Mouse (Mus musculus): ENCODE measurements around the gene Spaca7. TPM values are rescaled to one million over a fixed set of nuclear protein-coding genes. Genes with fewer than 3 reads are reported as not detected.

Gene Spaca7
- not detected in 2 replicates for polyA plus RNA-seq (2016; fragmentation: Nextera tagmentation; extraction: Ambion mirVana)

DNA sequence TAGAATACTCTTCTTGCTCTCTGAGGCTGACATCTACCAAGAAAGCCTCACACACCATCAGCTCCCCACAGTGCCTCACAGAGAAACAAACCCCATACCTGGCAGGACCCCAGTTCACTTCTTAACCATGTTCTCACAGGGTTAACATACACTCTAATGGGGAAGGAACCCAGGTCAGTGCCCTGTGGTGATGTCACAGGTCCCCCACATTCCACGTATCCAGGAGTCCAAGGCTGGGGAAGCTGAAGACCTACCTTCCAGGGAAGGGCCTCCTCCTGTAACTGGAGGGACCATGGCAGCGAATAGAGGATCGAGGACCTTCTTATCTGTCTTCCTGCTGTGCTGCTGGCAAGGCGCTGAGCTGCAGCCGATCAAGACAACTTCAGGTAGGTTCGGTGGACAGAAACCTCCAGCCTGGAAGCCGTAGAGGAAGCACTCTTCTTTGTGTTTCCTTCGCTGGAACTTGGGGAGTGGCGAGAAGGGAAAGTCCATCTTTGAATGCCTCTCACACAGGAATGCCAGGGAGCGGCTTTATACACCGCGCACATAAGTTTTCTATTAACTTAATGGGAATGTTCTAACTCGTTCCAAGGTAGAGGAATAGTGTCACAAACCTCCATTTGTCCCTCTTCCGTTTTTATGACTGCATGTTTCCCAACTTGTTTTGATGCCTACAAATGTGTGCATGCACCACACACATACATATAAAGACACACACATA lies at the start of gene Spaca7:
Gene Spaca7 (plus strand): TSS at position 216 of the 721 bp plus-strand sequence.
- Histone ChIP-seq H3K4me3 (no peak within 1 kb of the TSS), H3K36me3 (no peaks in the 10 kb centered on the region), H3K4me2 (replicated peaks) (no peak within 1 kb of the TSS), H3K9ac (no peak within 1 kb of the TSS), H3K9me3 (replicated peaks) (no peaks in the 10 kb centered on the region), H3K27me3 (peaks cover 4% of the 10 kb centered on the region; the same call in 1 of the 2 replicates), H3K27ac (no peak within 1 kb of the TSS), H3K4me1 (no peaks in the 10 kb centered on the region)
- ATAC-seq (ENCODE audit: low FRiP score) = no peak
- 73% methylated on average over 14 of the region's 14 CpGs for WGBS

DNA sequence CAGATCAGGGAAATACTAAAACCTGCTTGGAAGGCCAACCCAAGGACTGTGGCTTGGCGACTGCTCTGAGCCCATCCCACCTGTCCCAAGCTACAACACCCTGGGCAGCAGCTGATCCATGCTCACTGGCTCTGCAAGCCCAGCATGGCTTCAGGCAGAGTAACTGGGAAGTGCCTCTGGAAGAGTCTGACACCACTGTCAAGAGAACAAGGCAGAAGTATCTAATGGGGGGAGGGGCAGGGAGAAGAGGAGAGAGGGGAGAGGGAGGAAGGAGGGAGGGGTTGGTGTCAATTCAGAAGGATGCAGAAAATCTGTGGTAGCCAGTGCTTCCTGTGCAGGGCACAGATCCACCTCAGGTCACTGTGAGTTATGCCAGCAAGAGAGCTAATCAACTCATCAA lies 48.5 kb upstream of the Spaca7 start:
- peaks cover 3% of the 10 kb centered on the region; the same call in 1 of the 2 replicates for H3K9me3 ChIP-seq (replicated peaks)
- WGBS = 35% methylated on average over 1 of the region's 1 CpGs
- H3K27ac ChIP-seq = no peak overlapping the region
- no peak overlapping the region for H3K4me3 ChIP-seq
- no peaks in the 10 kb centered on the region for H3K36me3 ChIP-seq
- H3K27me3 ChIP-seq = peaks cover 16% of the 10 kb centered on the region; the same call in 1 of the 2 replicates
- 0 out of 2 replicates have a peak, but pooled peaks cover 4% of the 10 kb centered on the region for H3K4me1 ChIP-seq
- ATAC-seq (ENCODE audit: low FRiP score) = no peak
- H3K4me2 ChIP-seq (replicated peaks) = no peak overlapping the region
- H3K9ac ChIP-seq = no peak overlapping the region

DNA sequence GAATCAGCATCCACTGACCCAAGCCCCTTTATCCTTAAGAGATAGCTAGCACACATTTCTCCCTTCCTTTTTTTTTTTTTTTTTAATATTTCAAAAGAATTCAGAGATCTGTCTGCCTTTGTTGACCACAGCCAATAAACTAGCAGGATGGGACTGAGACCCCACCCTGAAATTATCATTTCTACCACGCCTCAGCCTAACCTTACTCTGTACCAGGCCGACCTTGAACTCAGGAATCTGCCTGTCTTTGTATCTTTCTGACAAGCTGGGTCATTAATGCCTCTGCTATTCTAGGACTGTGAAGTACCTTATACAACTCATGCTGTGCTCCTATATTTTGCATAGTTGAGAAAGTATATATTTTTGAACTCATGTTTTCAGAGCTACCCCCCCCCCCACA lies 44.2 kb upstream of the Spaca7 start:
- Histone ChIP-seq H3K9ac (no peak overlapping the region), H3K9me3 (replicated peaks) (no peaks in the 10 kb centered on the region), H3K4me1 (no peaks in the 10 kb centered on the region), H3K27ac (no peak overlapping the region), H3K36me3 (no peaks in the 10 kb centered on the region), H3K27me3 (peaks cover 11% of the 10 kb centered on the region; the same call in 1 of the 2 replicates), H3K4me3 (no peak overlapping the region), H3K4me2 (replicated peaks) (no peak overlapping the region)
- no peak for ATAC-seq (ENCODE audit: low FRiP score)
- 76% methylated on average over 2 of the region's 2 CpGs for WGBS

DNA sequence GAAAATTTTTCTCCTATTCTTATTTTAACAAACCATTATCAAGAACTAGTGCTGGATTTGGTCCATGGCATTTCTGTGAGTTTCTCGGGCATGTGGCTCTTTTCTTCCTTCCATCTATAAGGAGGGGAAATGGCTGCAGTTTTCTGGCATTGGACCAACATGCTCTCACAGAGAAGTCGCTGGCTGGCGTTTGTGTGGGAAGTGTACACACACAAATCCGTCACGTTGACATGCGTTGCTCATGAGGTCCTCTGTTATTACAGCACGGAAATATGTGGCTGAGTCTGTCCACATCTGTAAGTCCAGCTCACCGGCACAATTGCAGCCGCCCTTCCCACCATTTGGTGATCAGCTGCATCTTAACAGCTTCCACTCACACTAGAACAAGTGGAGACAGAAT lies 37.2 kb upstream of the Spaca7 start:
- no peak overlapping the region for H3K27ac ChIP-seq
- no peaks in the 10 kb centered on the region for H3K9me3 ChIP-seq (replicated peaks)
- H3K27me3 ChIP-seq = peaks cover 4% of the 10 kb centered on the region; the same call in 1 of the 2 replicates
- H3K9ac ChIP-seq = no peak overlapping the region
- H3K36me3 ChIP-seq = no peaks in the 10 kb centered on the region
- no peak overlapping the region for H3K4me2 ChIP-seq (replicated peaks)
- no peak for ATAC-seq (ENCODE audit: low FRiP score)
- H3K4me1 ChIP-seq = no peaks in the 10 kb centered on the region
- no peak overlapping the region for H3K4me3 ChIP-seq
- WGBS = 77% methylated on average over 9 of the region's 9 CpGs

DNA sequence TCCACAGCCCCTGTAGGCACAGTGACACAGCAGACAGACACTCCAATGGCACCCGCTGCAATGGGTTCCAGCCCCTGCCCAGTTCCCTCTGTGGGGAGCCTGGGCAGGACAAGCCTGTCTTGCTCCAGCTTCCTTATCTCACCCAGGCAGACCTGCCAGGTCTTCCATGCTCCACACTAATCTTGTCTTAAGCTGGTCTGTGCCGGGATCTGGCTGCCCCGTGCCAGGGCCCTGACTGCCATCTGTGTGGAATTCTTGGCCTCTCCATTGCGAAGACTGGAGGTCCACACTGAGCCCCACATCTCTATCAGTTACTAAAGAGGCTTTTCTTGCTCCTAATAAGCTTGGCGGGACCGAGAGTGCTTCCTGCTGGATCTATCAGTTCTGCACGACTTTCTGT lies 36.5 kb upstream of the Spaca7 start:
- Histone ChIP-seq H3K4me1 (no peaks in the 10 kb centered on the region), H3K27me3 (peaks cover 4% of the 10 kb centered on the region; the same call in 1 of the 2 replicates), H3K4me3 (no peak overlapping the region), H3K9ac (no peak overlapping the region), H3K36me3 (no peaks in the 10 kb centered on the region), H3K9me3 (replicated peaks) (no peaks in the 10 kb centered on the region), H3K27ac (no peak overlapping the region), H3K4me2 (replicated peaks) (no peak overlapping the region)
- WGBS = 87% methylated on average over 7 of the region's 7 CpGs
- no peak for ATAC-seq (ENCODE audit: low FRiP score)

DNA sequence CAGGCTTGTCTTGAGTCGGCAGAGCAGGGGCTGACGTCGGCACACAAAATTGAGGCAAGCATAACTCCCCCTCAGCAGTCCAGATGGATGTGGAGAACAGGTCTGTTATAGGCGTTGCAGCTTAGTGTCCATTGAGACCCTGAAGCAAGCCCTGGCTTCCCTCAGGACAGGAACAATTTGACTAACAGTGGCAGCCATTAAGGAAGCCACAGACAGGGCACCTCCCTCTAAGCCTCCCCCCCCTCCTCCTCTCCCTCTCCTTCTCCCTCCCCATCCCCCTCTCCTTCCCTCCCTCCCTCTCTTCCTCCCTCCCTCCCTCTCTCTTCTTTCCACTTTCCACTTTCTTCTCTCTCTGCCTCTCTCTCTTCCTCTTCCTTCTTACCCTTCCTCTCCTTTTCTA lies 27.6 kb upstream of the Spaca7 start:
- H3K27ac ChIP-seq = no peak overlapping the region
- no peak overlapping the region for H3K4me3 ChIP-seq
- peaks cover 18% of the 10 kb centered on the region for H3K27me3 ChIP-seq
- H3K4me1 ChIP-seq = peaks cover 10% of the 10 kb centered on the region
- H3K4me2 ChIP-seq (replicated peaks) = no peak overlapping the region
- WGBS = 55% methylated on average over 4 of the region's 4 CpGs
- no peaks in the 10 kb centered on the region for H3K36me3 ChIP-seq
- no peaks in the 10 kb centered on the region for H3K9me3 ChIP-seq (replicated peaks)
- no peak overlapping the region for H3K9ac ChIP-seq
- ATAC-seq (ENCODE audit: low FRiP score) = no peak

DNA sequence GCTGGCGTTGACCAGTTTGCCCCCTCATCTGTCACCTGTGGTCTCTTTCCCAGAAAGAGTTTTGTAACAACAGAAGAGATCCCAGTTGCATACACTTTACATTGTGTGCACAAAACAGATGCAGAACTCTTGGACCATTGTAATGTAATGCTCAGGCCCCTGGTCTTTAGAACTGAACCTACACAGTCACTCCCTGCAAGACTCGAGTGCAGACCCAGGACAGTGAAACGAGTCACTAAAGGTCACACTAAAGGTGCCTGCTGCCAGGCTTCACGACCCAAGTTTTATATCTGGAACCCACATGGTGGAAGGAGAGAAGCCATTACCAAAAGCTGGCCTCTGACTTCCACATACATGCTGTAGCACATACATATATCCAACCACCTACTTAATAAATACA lies 27.2 kb upstream of the Spaca7 start:
- peaks cover 10% of the 10 kb centered on the region for H3K4me1 ChIP-seq
- no peaks in the 10 kb centered on the region for H3K9me3 ChIP-seq (replicated peaks)
- H3K27ac ChIP-seq = no peak overlapping the region
- H3K4me2 ChIP-seq (replicated peaks) = no peak overlapping the region
- peaks cover 18% of the 10 kb centered on the region for H3K27me3 ChIP-seq
- no peak overlapping the region for H3K4me3 ChIP-seq
- H3K36me3 ChIP-seq = no peaks in the 10 kb centered on the region
- ATAC-seq (ENCODE audit: low FRiP score) = no peak
- H3K9ac ChIP-seq = no peak overlapping the region
- WGBS = 75% methylated on average over 4 of the region's 4 CpGs

DNA sequence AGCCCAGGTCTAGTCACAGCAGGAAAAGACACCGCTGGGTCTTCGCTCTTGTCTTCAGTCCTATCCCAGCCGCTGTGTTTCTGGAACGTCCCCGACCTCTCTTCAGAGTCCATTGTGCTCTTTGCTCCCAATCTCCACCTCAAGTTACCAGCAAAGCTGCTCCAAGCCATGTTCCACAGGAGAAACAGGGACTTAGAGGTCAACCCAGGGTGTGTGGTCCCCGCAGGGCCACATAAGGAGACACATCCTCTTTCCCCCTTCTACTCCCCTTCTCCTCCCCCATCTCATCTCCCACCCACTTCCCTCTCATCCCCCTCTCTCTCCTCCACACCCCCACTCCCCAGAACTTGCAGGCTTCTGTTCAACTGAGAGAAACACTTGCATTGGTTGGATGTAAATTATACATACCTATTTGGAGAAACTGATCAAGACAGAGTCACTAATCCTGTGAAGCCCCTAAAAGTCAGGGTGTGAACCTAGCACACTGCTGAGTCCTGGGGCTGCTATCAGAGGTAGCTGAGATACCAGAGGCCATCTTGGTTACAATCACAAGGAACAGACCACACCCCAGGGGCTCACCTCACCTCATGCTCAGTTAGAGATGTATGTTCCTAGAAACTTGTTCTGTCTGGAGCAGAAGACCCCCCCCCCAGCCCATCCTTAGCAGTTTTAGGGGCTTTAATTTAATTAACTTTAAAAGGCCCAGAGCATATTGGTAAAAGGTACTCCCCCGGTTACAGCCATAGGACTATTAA lies 25.2 kb upstream of the Spaca7 start:
- Histone ChIP-seq H3K4me1 (peaks cover 10% of the 10 kb centered on the region), H3K27me3 (peaks cover 17% of the 10 kb centered on the region), H3K4me2 (replicated peaks) (no peak overlapping the region), H3K9ac (no peak overlapping the region), H3K4me3 (no peak overlapping the region), H3K27ac (no peak overlapping the region), H3K36me3 (no peaks in the 10 kb centered on the region), H3K9me3 (replicated peaks) (no peaks in the 10 kb centered on the region)
- peak; percentile 22 for ATAC-seq (ENCODE audit: low FRiP score)
- WGBS = 68% methylated on average over 7 of the region's 7 CpGs

DNA sequence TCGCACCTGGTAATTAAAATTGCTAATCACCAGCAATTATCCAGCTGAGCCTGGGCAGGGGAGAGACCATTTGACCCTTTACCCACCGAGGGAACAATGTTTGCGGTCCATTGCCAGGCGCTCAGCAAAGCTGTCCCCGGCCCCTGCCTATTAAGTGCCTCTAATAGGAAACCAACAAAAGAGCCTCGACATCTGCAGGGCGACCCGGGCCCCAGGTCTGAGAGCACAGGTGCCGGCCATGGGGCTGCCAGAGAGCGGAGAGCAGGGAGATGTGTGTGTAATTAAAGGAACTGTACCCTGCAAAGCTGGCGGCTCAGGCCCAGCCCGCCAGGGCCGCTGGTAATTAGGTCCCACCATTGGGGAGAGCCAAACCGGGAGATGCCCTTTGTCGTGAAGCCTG lies 24.6 kb upstream of the Spaca7 start:
- H3K27me3 ChIP-seq = peaks cover 23% of the 10 kb centered on the region
- 5% methylated on average over 15 of the region's 15 CpGs for WGBS
- H3K9me3 ChIP-seq (replicated peaks) = no peaks in the 10 kb centered on the region
- peaks cover 10% of the 10 kb centered on the region for H3K4me1 ChIP-seq
- no peak overlapping the region for H3K4me3 ChIP-seq
- H3K36me3 ChIP-seq = no peaks in the 10 kb centered on the region
- ATAC-seq (ENCODE audit: low FRiP score) = peak; percentile 79
- no peak overlapping the region for H3K4me2 ChIP-seq (replicated peaks)
- no peak overlapping the region for H3K27ac ChIP-seq
- no peak overlapping the region for H3K9ac ChIP-seq

DNA sequence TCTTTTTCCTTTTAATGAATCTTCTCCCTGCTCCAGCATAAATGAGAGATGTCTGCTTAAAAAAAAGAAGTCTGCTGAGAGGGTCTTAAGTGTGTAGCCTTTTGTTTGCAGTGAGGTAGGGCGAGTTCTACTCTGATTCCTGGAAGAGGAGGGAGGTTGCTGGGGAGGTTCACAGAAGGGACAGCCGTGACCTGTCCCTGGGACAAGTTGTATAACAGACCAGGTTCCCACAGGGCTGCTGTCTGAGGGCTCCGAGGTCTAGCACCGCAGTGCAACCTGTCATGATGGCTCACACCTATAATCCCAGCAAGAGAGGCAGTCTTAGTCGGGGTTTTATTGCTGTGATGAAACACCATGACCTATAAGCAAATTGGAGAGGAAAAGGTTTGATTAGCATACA lies 24.1 kb upstream of the Spaca7 start:
- Histone ChIP-seq H3K36me3 (no peaks in the 10 kb centered on the region), H3K4me1 (peaks cover 10% of the 10 kb centered on the region), H3K4me3 (no peak overlapping the region), H3K4me2 (replicated peaks) (no peak overlapping the region), H3K9ac (no peak overlapping the region), H3K9me3 (replicated peaks) (no peaks in the 10 kb centered on the region), H3K27ac (no peak overlapping the region), H3K27me3 (peaks cover 27% of the 10 kb centered on the region)
- 45% methylated on average over 5 of the region's 5 CpGs for WGBS
- ATAC-seq (ENCODE audit: low FRiP score) = no peak

DNA sequence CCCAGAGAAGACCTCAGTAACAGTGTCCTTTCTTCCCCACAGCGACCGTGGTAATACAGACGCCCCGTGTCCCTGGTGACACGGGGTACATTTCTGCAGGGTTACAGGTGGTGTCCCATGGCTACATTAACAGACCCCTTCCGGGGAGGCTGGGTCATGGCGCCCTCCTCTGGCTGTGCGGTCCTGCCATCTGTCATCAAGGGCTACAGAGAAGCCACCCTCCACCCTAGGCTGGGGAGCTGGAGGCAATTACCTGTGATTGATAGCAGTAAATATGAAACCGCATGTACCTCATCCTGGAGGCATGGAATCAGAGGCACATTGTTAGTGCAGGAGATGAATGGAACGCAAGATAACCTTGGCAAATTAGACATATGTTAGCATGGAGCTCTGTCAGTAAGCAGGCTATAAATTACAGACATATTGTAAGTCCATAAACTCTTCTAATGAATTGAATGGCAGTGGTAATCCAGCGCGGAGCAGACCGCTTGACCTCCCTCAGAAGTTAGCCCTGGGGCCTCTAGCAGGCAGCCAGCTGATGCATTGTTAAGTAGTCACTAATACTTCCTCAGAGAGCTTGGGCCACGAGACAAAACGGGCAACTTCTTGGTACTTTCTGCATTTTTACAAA lies 17.2 kb upstream of the Spaca7 start:
- 0 out of 2 replicates have a peak, but pooled peaks cover 6% of the 10 kb centered on the region for H3K4me1 ChIP-seq
- no peak overlapping the region for H3K9ac ChIP-seq
- WGBS = 38% methylated on average over 15 of the region's 15 CpGs
- no peaks in the 10 kb centered on the region for H3K9me3 ChIP-seq (replicated peaks)
- H3K4me2 ChIP-seq (replicated peaks) = no peak overlapping the region
- no peak overlapping the region for H3K27ac ChIP-seq
- H3K4me3 ChIP-seq = no peak overlapping the region
- no peaks in the 10 kb centered on the region for H3K36me3 ChIP-seq
- peaks cover 65% of the 10 kb centered on the region for H3K27me3 ChIP-seq
- peak; percentile 43; the same call in 1 of the 2 replicates for ATAC-seq (ENCODE audit: low FRiP score)

DNA sequence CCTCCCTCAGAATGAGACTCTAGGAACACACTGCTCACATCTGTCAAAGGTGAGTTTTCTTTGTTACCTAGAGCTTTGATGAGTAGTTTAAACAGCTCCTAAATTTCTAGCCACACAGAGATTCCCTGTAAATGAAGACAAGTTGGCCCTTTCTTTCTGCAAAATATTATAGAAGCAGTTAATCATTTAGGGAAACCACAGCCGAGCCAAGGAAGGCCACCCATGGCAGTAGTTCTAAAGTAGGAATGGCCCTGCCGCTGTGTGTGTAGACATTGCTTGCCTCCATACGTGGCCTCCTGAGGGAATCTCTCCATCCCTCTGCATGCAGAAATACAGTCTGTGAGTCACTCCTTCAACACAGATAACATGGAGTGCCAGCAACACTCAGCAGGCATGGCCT lies 14.0 kb upstream of the Spaca7 start:
- WGBS = 87% methylated on average over 3 of the region's 3 CpGs
- no peak overlapping the region for H3K9ac ChIP-seq
- no peak overlapping the region for H3K4me3 ChIP-seq
- H3K4me1 ChIP-seq = 0 out of 2 replicates have a peak, but pooled peaks cover 6% of the 10 kb centered on the region
- H3K36me3 ChIP-seq = no peaks in the 10 kb centered on the region
- H3K27ac ChIP-seq = no peak overlapping the region
- H3K4me2 ChIP-seq (replicated peaks) = no peak overlapping the region
- no peaks in the 10 kb centered on the region for H3K9me3 ChIP-seq (replicated peaks)
- ATAC-seq (ENCODE audit: low FRiP score) = no peak
- peaks cover 79% of the 10 kb centered on the region for H3K27me3 ChIP-seq
